Mouse (Mus musculus) frontal cortex, adult 2 months (tissue): ENCODE results near the gene Chd2. TPM values are rescaled to one million over a fixed set of nuclear protein-coding genes. Genes with fewer than 3 reads are reported as not detected.

Source experiments
- DNase-seq, 2 experiments: peaks; one replicate each; pipeline ENCODE4 v3.0.0; 2022; ENCODE audit warnings: low spot score in 1 of 2; ENCODE audit errors: extremely low spot score in 1 of 2
- polyA plus RNA-seq: library from polyadenylated mRNA; depleted of rRNA; stranded (reverse); fragments of >200 nt; gene quantifications from 2 replicates; pipeline ENCODE4 v1.2.3, GENCODE M21; 2012

Gene Chd2
- polyA plus RNA-seq, 1 experiment: 37.0 TPM

- no peak for DNase-seq
Measured at GRCm38 (mm10) chr7:73421278-73422015, 120.2 kb downstream of the Chd2 start.

- DNase-seq: no peak
Measured at GRCm38 (mm10) chr7:73420827-73421226, 120.8 kb downstream of the Chd2 start.

- no peak for DNase-seq
Measured at GRCm38 (mm10) chr7:73419375-73419774, 122.3 kb downstream of the Chd2 start.

- DNase-seq: no peak
Measured at GRCm38 (mm10) chr7:73414192-73414591, 127.4 kb downstream of the Chd2 start.

- no peak for DNase-seq
Measured at GRCm38 (mm10) chr7:73412419-73412818, 129.2 kb downstream of the Chd2 start.

- DNase-seq: no peak
Measured at GRCm38 (mm10) chr7:73411986-73412385, 129.6 kb downstream of the Chd2 start.

- DNase-seq: no peak
Measured at GRCm38 (mm10) chr7:73411523-73411922, 130.1 kb downstream of the Chd2 start.

GRCm38 (mm10) chr7:73405550-73405949 is 136.1 kb downstream of the Chd2 start:
- DNase-seq: no peak

GRCm38 (mm10) chr7:73403538-73403937 is 138.1 kb downstream of the Chd2 start:
- no peak for DNase-seq

GRCm38 (mm10) chr7:73402671-73403070 is 139.0 kb downstream of the Chd2 start:
- no peak for DNase-seq

- no peak for DNase-seq
Measured at GRCm38 (mm10) chr7:73402106-73402505, 139.5 kb downstream of the Chd2 start.

- no peak for DNase-seq
Measured at GRCm38 (mm10) chr7:73400051-73400916, 141.3 kb downstream of the Chd2 start.

GRCm38 (mm10) chr7:73399501-73400044 is 142.1 kb downstream of the Chd2 start:
- peak in 1 of 2 experiments; percentile 92 for DNase-seq

GRCm38 (mm10) chr7:73398806-73399442 is 142.7 kb downstream of the Chd2 start:
- no peak for DNase-seq

- peak in 1 of 2 experiments; percentile 71 for DNase-seq
Measured at GRCm38 (mm10) chr7:73398319-73398718, 143.3 kb downstream of the Chd2 start.

- no peak for DNase-seq
Measured at GRCm38 (mm10) chr7:73394013-73394409, 147.6 kb downstream of the Chd2 start.

GRCm38 (mm10) chr7:73393307-73394012 is 148.2 kb downstream of the Chd2 start:
- DNase-seq: no peak

GRCm38 (mm10) chr7:73392359-73392758 is 149.3 kb downstream of the Chd2 start:
- no peak for DNase-seq

- DNase-seq: no peak
Measured at GRCm38 (mm10) chr7:73391518-73392321, 149.9 kb downstream of the Chd2 start.
